Mouse (Mus musculus) testis, adult 2 months (tissue): ENCODE data around the gene Ugt2a3.
"Not testable (repeated sequence)": the region's sequence is repeated elsewhere in the genome, so short reads cannot be mapped to it uniquely, and the experiment has no call there.

ENCODE experiments used
- CTCF ChIP-seq: fragments of 200-500 bp; IDR thresholded peaks from 2 replicates; pipeline ENCODE4 v1.5.1; 2012; ENCODE audit warnings: low read depth, mild to moderate bottlenecking, inconsistent platforms, low read length, moderate library complexity; ENCODE audit not compliant: control insufficient read depth, insufficient read depth, insufficient replicate concordance
- POLR2A ChIP-seq: fragments of 200-500 bp; IDR thresholded peaks from 2 replicates; pipeline ENCODE4 v1.6.1; 2012; ENCODE audit warnings: low read depth, mild to moderate bottlenecking, inconsistent platforms, low read length, moderate library complexity; ENCODE audit not compliant: control insufficient read depth

- not testable (repeated sequence) for TF ChIP-seq CTCF, POLR2A
Observed at GRCm38 (mm10) chr5:87286180-87286579, 50.8 kb downstream of the Ugt2a3 start.
